ENCODE assay signal across 23 mouse cellular contexts in the genomic region with DNA sequence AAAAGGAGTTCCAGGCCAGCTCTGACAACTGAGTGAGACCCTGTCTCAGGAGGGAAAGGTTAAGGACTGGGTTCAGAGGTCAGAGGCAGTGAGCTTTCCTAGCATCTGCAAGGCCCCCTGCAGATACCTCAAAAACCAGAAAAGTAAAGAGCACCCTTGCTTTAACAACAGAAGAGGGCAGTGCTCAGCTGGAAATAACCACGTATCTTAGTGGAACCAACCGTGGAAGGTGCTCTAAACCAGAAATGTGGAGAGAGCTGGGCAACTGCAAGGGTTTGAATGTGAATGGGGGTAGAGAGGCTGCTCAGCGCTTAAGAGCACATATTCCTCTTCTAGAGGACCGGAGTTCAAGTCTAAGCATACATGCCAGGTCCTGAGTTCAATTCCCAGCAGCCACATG. TPM values are rescaled to one million over a fixed set of nuclear protein-coding genes. Genes with fewer than 3 reads are reported as not detected.
"Had no signal": no experiment of that assay in that cellular context is flagged by ENCODE, and none has a peak within 500 bp of the region (broad histone marks: within the 10 kb centered on the region; RNA-seq: fewer than 3 reads in every experiment).

No protein-coding gene starts in this region.

- H3K9ac ChIP-seq: kidney, embryonic 15.5 days; limb, embryonic 15.5 days; liver, embryonic 13.5 days; midbrain, embryonic 15.5 days; neural tube, embryonic 13.5 days had no signal

- H3K27me3 ChIP-seq: limb, embryonic 15.5 days had no signal

- DNase-seq: kidney, adult 11 months; kidney, postnatal 25 days; liver, embryonic 13.5 days; lung, adult 18-20 months; lung, postnatal 4 days; retina, postnatal 1 day; right cerebral cortex, postnatal 4 days; spleen, adult 18-20 months; thymus, adult 2 months; thymus, postnatal 25 days had no signal

- H3K4me3 ChIP-seq: kidney, embryonic 15.5 days; limb, embryonic 15.5 days; liver, embryonic 13.5 days; midbrain, embryonic 10.5 days; midbrain, embryonic 15.5 days; neural tube, embryonic 13.5 days had no signal

- H3K9me3 ChIP-seq: kidney, embryonic 15.5 days; limb, embryonic 15.5 days; liver, embryonic 13.5 days; midbrain, embryonic 10.5 days; midbrain, embryonic 15.5 days; neural tube, embryonic 13.5 days had no signal

- H3K27ac ChIP-seq: kidney, embryonic 15.5 days; limb, embryonic 15.5 days; liver, embryonic 13.5 days; midbrain, embryonic 10.5 days; midbrain, embryonic 15.5 days; neural tube, embryonic 13.5 days had no signal

- H3K4me2 ChIP-seq: kidney, embryonic 15.5 days; limb, embryonic 15.5 days; liver, embryonic 13.5 days; midbrain, embryonic 15.5 days; neural tube, embryonic 13.5 days had no signal

- H3K36me3 ChIP-seq: kidney, embryonic 15.5 days; limb, embryonic 15.5 days; liver, embryonic 13.5 days; midbrain, embryonic 10.5 days; midbrain, embryonic 15.5 days; neural tube, embryonic 13.5 days had no signal

- ATAC-seq: midbrain, embryonic 15.5 days had no signal

RNA-seq across cellular contexts. Expression of a gene that starts 23.3 kb away (rescaled TPM):
- total RNA-seq: megakaryocyte, adult 5-6 weeks had no signal

RNA-seq across cellular contexts. Expression of a gene that starts 46.2 kb away (rescaled TPM):
- total RNA-seq: layer of hippocampus, adult 8-10 months; layer of hippocampus, postnatal 14 days; left cerebral cortex, adult 8-10 months; left cerebral cortex, postnatal 25 days; megakaryocyte, adult 5-6 weeks had no signal
- polyA plus RNA-seq: kidney, embryonic 15.5 days; limb, embryonic 11.5 days; limb, embryonic 15.5 days; lung, embryonic 16.5 days; midbrain, embryonic 10.5 days; midbrain, embryonic 15.5 days; neural tube, embryonic 13.5 days; stomach, embryonic 14.5 days; thymus, adult 2 months had no signal
